Mouse (Mus musculus): ENCODE results near the gene Mrpl22. TPM values are rescaled to one million over a fixed set of nuclear protein-coding genes. Genes with fewer than 3 reads are reported as not detected.
"Not testable (repeated sequence)": the region's sequence is repeated elsewhere in the genome, so short reads cannot be mapped to it uniquely, and the experiment has no call there.

Mrpl22 gene
- polyA plus RNA-seq, 1 experiment from 2014 or later: 135 TPM

DNA sequence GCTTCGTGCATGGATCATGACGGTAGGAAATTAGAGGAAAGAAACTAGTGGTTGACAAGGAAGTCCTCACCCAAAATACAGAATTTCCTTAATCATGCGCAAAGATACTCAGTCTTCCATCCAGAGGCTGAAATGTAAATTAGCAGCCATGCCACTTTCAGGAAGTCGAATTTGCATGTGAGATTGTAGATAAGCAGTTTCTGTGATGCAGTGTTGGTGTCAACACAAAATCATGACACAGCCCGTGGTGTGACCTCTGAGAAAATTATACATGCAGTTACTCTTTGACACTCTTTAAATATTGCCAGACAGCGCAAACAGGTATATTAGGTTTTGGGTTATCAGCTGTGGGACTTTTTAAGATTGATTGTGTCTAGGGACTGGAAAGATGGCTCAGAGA lies 18.2 kb downstream of the Mrpl22 start:
- no peak overlapping the region for H3K9ac ChIP-seq
- no peaks in the 10 kb centered on the region for H3K9me3 ChIP-seq (replicated peaks)
- H3K27me3 ChIP-seq: no peaks in the 10 kb centered on the region
- no peak overlapping the region for H3K27ac ChIP-seq
- H3K36me3 ChIP-seq (ENCODE audit: poor library complexity, severe bottlenecking): no peaks in the 10 kb centered on the region
- H3K4me1 ChIP-seq: no peaks in the 10 kb centered on the region
- no peak for ATAC-seq
- no peak overlapping the region for H3K4me3 ChIP-seq
- H3K4me2 ChIP-seq: no peak overlapping the region
- 94% methylated on average over 6 of the region's 6 CpGs for WGBS

GRCm38 (mm10) chr11:58193326-58193725 lies 21.9 kb downstream of the Mrpl22 start:
- Histone ChIP-seq H3K27me3 (no peaks in the 10 kb centered on the region), H3K4me1 (no peaks in the 10 kb centered on the region), H3K9me3 (replicated peaks) (no peaks in the 10 kb centered on the region), H3K36me3 (ENCODE audit: poor library complexity, severe bottlenecking) (no peaks in the 10 kb centered on the region), H3K4me2 (no peak overlapping the region), H3K4me3 (no peak overlapping the region), H3K27ac (no peak overlapping the region), H3K9ac (no peak overlapping the region)
- ATAC-seq: no peak
- 86% methylated on average over 3 of the region's 3 CpGs for WGBS

DNA sequence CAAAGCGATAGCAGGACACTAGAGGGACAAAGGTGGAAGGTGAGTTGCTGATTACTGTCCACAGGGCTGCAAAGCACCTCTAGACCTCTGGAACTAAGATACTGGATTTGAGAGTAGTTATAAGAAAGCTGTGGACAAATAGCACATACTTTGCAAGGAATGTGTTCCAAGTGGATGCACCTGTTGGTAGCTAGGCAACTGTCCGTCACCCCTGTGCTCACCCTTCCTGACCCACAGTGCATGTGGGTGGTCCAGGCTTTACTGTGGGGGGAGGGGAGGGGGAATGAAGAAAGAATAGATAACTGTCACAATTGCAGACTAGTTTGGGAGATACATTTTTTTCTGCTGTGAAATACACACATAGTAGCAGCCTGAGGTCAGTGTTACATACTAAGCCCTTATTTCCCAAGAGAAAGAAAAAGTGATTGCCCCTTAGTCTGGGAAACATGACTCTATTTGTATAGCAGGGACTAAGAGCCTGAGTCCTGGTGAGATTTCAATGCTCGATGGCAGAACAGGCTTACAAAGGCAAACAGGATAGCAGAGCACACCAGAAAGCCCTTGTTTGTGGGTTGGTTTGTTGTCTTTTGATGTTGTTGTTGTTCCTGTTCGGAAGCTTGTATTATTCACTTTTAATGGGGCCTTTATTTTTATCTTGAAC lies 22.5 kb downstream of the Mrpl22 start:
- Histone ChIP-seq H3K36me3 (ENCODE audit: poor library complexity, severe bottlenecking) (no peaks in the 10 kb centered on the region), H3K4me1 (peaks cover under 1% of the 10 kb centered on the region; the same call in 1 of the 2 replicates), H3K9ac (no peak overlapping the region), H3K27me3 (no peaks in the 10 kb centered on the region), H3K4me2 (no peak overlapping the region), H3K4me3 (no peak overlapping the region), H3K9me3 (replicated peaks) (no peaks in the 10 kb centered on the region), H3K27ac (no peak overlapping the region)
- no peak for ATAC-seq
- 45% methylated on average over 4 of the region's 4 CpGs for WGBS

DNA sequence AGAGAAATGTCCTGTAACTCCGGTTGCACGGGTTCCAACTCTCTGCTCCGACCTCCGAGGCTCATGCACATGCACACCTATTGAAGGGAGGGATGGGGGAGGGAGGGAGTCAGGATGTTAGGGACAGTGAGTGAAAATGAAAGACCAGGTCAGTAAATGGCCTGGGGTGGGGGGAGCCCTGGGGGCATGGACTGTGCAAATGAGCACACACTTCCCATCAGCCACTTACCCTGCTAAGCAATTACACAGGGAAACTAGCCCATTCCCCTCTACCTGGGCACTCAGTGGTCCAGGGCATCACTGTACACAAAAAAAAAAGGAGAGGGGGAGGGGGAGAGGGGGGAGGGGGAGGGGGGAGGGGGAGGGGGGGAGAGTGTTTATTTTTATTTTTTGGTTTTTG lies 27.2 kb downstream of the Mrpl22 start:
- no peak overlapping the region for H3K9ac ChIP-seq
- H3K4me3 ChIP-seq: no peak overlapping the region
- WGBS: 78% methylated on average over 4 of the region's 4 CpGs
- H3K4me2 ChIP-seq: peak overlapping the region; percentile 62
- no peak overlapping the region for H3K27ac ChIP-seq
- H3K4me1 ChIP-seq: peaks cover 5% of the 10 kb centered on the region; the same call in 1 of the 2 replicates
- no peak for ATAC-seq
- H3K9me3 ChIP-seq (replicated peaks): no peaks in the 10 kb centered on the region
- H3K36me3 ChIP-seq (ENCODE audit: poor library complexity, severe bottlenecking): no peaks in the 10 kb centered on the region
- no peaks in the 10 kb centered on the region for H3K27me3 ChIP-seq

GRCm38 (mm10) chr11:58199229-58200037 lies 28.0 kb downstream of the Mrpl22 start, which contains the start of the genes Igtp and Irgm2:
Gene Igtp (plus strand): TSS chr11:58199556.
Gene Irgm2 (plus strand): TSS chr11:58199618.
- H3K9me3 ChIP-seq (replicated peaks); H3K27me3 ChIP-seq; H3K36me3 ChIP-seq (ENCODE audit: poor library complexity, severe bottlenecking); H3K27ac ChIP-seq; ATAC-seq; H3K4me1 ChIP-seq: not testable (repeated sequence)
- 6% methylated on average over 11 of the region's 15 CpGs for WGBS
- Histone ChIP-seq H3K4me3 (peak within 1 kb of the TSS; percentile 48), H3K4me2 (peak within 1 kb of the TSS; percentile 62), H3K9ac (peak within 1 kb of the TSS; percentile 54)

GRCm38 (mm10) chr11:58200226-58200625 lies 28.8 kb downstream of the Mrpl22 start:
- ATAC-seq: no peak
- Histone ChIP-seq H3K27me3 (no peaks in the 10 kb centered on the region), H3K9me3 (replicated peaks) (no peaks in the 10 kb centered on the region), H3K4me1 (peaks cover 5% of the 10 kb centered on the region; the same call in 1 of the 2 replicates), H3K9ac (no peak overlapping the region), H3K36me3 (ENCODE audit: poor library complexity, severe bottlenecking) (no peaks in the 10 kb centered on the region), H3K27ac (no peak overlapping the region), H3K4me2 (no peak overlapping the region), H3K4me3 (no peak overlapping the region)
- 86% methylated on average over 4 of the region's 4 CpGs for WGBS

GRCm38 (mm10) chr11:58201052-58201451 lies 29.6 kb downstream of the Mrpl22 start:
- Histone ChIP-seq H3K27me3 (no peaks in the 10 kb centered on the region), H3K4me2 (no peak overlapping the region), H3K36me3 (ENCODE audit: poor library complexity, severe bottlenecking) (no peaks in the 10 kb centered on the region), H3K4me3 (no peak overlapping the region), H3K9ac (no peak overlapping the region), H3K27ac (no peak overlapping the region), H3K9me3 (replicated peaks) (no peaks in the 10 kb centered on the region), H3K4me1 (peaks cover 5% of the 10 kb centered on the region; the same call in 1 of the 2 replicates)
- WGBS: 91% methylated on average over 12 of the region's 12 CpGs
- no peak for ATAC-seq

DNA sequence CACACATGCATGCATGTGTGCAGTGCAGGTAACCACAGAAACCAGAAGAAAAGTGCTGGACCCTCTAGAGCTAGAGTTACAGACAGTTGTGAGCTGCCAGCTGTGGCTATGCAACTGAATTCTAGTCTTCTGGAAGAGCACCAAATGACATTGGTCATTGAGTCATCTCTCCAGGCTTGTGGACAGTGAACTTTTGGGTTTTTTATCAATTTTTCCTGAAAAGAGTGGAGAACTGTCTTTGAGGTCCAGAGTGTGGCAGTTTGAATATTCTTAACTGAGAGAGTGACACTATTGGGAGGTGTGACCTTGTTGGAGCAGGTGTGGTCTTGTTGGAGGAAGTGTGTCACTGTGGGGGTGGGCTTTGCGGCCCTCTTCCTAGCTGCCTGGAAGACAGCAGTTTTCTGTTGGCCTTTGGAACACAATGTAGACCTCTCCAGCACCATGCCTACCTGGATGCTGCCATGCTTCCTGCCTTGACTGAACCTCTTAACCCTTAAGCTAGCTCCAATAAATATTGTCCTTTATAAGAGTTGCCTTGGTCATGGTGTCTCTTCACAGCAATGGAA lies 38.9 kb downstream of the Mrpl22 start:
- H3K9me3 ChIP-seq (replicated peaks): no peaks in the 10 kb centered on the region
- no peak overlapping the region for H3K9ac ChIP-seq
- WGBS: 96% methylated on average over 1 of the region's 1 CpGs
- no peak for ATAC-seq
- no peaks in the 10 kb centered on the region for H3K36me3 ChIP-seq (ENCODE audit: poor library complexity, severe bottlenecking)
- H3K4me1 ChIP-seq: peaks cover 4% of the 10 kb centered on the region; the same call in 1 of the 2 replicates
- no peak overlapping the region for H3K4me2 ChIP-seq
- H3K27ac ChIP-seq: no peak overlapping the region
- no peak overlapping the region for H3K4me3 ChIP-seq
- H3K27me3 ChIP-seq: no peaks in the 10 kb centered on the region

DNA sequence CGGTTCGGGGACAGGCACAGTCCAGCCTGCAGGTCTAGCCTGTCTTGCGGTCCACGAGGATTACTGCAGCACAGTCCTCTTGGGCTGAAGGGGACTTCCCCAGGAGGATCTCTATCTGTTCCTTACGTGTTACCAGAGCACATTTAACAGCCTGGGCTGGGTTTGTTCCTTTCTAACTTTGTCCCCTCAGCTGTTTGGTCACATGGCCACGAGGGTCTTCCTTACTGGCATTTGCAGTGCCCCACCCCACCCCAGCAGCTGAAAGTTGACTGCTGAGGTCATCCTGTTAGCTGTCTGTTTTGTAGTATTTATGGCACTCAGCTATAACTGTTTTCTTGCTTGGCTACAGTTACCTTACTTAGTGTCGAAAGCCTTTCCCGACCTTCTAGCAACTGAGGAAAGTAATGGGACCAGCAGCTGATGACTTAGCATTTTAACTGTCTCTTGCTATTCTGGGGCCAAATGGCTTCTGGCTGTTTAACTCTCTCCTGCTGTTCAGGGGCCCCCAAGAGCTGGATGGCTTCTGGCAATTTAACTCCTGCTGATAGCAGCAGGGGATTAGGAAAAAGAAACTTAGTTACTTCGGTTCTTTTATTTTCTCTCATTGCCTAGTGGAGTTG lies 39.7 kb downstream of the Mrpl22 start:
- ATAC-seq: no peak
- Histone ChIP-seq H3K27ac (no peak overlapping the region), H3K4me3 (no peak overlapping the region), H3K36me3 (ENCODE audit: poor library complexity, severe bottlenecking) (no peaks in the 10 kb centered on the region), H3K9ac (no peak overlapping the region), H3K4me2 (no peak overlapping the region), H3K9me3 (replicated peaks) (no peaks in the 10 kb centered on the region), H3K4me1 (peaks cover 4% of the 10 kb centered on the region; the same call in 1 of the 2 replicates), H3K27me3 (no peaks in the 10 kb centered on the region)
- 18% methylated on average over 9 of the region's 9 CpGs for WGBS

DNA sequence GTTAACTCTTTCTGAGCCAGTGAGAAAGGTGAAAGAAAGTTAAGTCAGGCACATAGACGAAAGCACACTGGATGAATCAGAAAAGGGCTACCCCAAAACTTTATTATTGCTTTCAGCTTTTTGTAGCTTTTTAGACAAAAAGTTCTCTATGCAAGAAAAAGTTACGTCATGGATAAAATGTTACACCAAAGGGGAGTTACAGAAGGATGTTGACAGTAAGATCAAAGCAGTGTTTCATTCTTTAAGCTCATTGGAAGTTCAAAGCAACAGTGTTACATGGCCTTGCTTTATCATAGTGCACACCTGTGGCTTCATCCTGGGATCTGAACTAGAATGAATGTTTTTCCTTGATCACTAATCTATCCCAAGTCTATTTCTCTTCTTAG lies 40.2 kb downstream of the Mrpl22 start:
- 8% methylated on average over 2 of the region's 2 CpGs for WGBS
- no peak overlapping the region for H3K4me2 ChIP-seq
- H3K27ac ChIP-seq: no peak overlapping the region
- no peak for ATAC-seq
- H3K27me3 ChIP-seq: no peaks in the 10 kb centered on the region
- no peaks in the 10 kb centered on the region for H3K9me3 ChIP-seq (replicated peaks)
- peaks cover 4% of the 10 kb centered on the region; the same call in 1 of the 2 replicates for H3K4me1 ChIP-seq
- no peak overlapping the region for H3K4me3 ChIP-seq
- H3K9ac ChIP-seq: no peak overlapping the region
- no peaks in the 10 kb centered on the region for H3K36me3 ChIP-seq (ENCODE audit: poor library complexity, severe bottlenecking)

DNA sequence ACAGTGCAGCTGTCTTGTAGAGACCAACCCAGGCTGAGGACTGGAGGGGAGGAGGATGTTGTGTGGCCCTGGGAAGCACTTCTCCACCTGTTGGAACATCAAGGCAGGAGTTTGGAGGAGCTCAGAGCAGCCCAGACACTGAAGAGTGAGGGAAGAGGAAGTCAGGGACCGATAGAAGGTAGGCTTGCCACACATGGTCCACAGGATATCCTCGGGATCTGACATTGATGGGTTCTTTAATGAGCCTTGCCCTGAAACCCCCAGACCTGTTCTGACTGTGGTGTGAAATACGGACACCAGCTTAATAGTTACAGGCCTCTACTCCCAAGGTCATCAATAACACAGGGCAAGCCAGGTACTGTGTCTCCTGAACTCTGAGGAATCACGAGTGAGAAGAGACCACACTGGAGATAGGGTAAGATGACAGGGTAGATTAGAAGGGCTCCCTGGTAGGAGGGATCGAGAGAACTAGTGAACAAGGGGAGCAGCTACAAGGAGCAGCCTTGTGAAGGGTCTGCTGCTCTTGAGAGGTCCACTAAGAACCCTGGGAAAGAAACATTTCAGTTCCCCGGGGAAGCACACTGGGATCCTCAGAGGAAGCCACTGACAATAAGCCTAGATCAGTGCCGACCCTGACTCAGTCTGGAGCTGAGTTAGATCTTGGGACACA lies 42.3 kb downstream of the Mrpl22 start:
- no peak overlapping the region for H3K27ac ChIP-seq
- H3K4me1 ChIP-seq: peaks cover 4% of the 10 kb centered on the region; the same call in 1 of the 2 replicates
- 82% methylated on average over 7 of the region's 7 CpGs for WGBS
- H3K9me3 ChIP-seq (replicated peaks): no peaks in the 10 kb centered on the region
- no peaks in the 10 kb centered on the region for H3K27me3 ChIP-seq
- no peaks in the 10 kb centered on the region for H3K36me3 ChIP-seq (ENCODE audit: poor library complexity, severe bottlenecking)
- no peak overlapping the region for H3K4me3 ChIP-seq
- no peak for ATAC-seq
- no peak overlapping the region for H3K4me2 ChIP-seq
- H3K9ac ChIP-seq: no peak overlapping the region

Data from forebrain, embryonic 13.5 days (tissue).